Mouse (Mus musculus): ENCODE measurements at regions not wholly inside any gene's neighbourhood (a gene's known extent, or its start where the extent isn't known, plus 50 kb on each side); places are given as distances from the start of the nearest gene placed in this dataset.

- no peak for TF ChIP-seq GATA1 (IDR thresholded peaks at IDR 0.05; ENCODE audit: borderline replicate concordance, low read length)
- TF ChIP-seq FLI1 (IDR thresholded peaks at IDR 0.05; ENCODE audit: low read length), result no peak
Measured at GRCm38 (mm10) chr7:72027006-72027405, 279.4 kb downstream of the Mctp2 start.
